Mouse (Mus musculus): ENCODE results near the gene Csf2rb2.
"Not testable (repeated sequence)": the region's sequence is repeated elsewhere in the genome, so short reads cannot be mapped to it uniquely, and the experiment has no call there.

Csf2rb2 gene

DNA sequence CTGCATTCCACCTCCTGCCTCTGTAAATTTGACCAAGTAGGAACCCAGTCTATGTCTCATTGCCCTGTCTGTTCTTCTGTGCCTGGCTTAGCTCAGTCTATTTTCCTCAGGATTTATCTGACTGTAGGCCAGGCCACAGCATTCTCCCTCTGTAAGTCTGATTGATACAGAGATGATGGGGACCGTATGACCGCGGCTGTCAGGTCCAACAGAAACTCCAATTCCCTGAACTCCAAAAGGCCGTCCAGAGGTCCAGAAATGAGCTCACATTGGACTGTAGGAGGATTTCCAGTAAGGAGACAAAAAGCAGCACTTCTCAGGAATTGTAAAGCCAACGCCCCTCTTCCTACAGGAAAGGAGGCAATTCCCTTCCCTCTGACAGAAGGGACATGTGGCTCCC is 8.1 kb upstream of the Csf2rb2 start:
- not testable (repeated sequence) for DNase-seq

DNA sequence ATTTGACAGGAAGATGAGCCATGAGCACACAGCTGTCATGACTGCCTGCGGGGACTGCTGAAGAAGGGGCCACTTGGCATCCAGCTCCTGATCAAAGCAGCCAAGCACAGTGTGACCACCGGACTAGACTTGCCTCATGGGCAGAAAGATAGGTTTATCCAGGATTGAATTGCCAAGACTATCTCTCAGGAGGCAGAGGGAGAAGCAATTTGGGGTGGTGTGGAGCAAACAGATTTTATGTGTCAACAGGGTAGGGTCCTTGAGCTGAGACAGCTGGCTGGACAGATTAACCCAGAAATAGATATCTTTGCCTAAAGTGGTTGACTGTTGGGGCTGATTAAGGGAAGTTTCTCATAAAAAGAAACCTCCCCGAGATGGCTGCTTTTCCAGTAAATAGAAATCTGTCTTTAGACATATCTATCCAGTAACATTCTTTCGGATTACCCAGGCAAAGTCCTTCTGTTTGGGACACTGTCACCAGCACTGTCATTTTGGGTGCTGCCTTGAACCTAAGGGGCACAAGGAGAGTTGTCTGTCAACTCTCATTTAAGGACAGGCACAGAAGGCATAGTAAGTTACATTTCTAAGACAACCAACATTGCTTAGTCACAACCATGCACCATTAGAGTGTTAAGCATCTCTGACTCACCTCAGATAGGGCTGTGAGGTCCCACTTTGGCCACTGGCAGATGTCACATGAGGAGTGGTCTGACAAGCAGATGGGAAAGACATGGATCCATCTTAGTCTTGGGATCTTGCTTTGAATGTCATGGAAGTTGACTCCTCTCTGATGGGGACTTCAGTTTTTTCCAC is 7.1 kb upstream of the Csf2rb2 start:
- not testable (repeated sequence) for DNase-seq

DNA sequence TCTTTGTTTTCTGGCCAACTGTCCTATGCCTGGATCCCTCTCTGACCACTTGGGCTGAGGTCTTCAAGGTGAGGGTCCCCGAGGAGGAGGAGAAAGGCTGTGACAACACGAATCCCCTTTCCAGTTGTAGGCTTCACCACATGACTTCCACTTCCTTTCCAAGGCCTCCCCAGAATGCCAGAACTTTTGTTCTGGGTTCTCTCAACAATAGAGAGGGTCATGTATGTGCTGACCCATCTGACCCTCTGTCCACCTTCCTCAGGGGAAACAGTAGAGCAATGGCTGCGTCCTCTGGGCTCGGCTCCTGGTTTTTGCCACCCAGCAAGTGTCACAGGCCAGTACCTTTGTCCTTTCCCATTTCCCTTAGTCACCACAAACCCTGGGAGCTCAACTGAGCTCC is 5.5 kb upstream of the Csf2rb2 start:
- DNase-seq: no peak

DNA sequence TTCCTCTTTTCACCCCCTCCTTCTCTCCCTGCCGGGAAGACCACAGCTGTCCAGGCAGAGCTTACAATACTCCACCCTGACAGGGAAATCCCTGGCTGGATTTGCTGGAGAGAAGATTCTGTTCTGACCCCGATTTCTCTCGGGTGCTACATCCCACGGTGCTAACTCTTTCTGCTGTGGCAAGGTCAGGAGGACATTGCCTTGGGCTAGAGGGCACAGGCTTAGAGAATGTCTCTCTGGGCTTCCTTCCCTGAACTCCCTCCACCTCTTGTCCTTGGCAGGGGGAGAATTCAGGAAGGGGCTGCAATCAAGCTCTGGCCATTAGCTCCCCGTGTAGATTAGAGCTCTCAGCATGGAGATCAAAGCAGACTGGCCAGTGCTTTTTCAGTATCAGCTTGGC is 4.3 kb upstream of the Csf2rb2 start:
- no peak for DNase-seq

- DNase-seq: no peak
Measured at GRCm38 (mm10) chr15:78303665-78304233, 1.8 kb downstream of the Csf2rb2 start.

DNA sequence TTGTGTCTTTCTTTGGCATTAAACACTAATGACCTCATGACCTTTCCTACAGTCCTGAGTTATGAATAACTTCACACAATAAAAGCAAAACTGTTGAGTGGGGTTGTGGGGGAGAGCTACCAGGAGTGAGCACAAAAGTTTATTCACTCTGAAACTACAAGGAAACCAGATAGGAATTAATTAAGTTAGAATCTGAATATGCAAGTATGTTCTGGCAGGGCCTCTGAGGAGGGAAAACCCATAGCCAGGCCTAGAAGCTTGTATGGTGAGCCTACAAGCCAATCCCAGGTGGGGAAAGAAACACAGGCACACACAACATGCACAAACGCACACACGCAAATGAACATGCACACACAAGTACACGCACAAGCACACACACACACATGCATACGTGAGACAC is 2.8 kb downstream of the Csf2rb2 start:
- DNase-seq: no peak

DNA sequence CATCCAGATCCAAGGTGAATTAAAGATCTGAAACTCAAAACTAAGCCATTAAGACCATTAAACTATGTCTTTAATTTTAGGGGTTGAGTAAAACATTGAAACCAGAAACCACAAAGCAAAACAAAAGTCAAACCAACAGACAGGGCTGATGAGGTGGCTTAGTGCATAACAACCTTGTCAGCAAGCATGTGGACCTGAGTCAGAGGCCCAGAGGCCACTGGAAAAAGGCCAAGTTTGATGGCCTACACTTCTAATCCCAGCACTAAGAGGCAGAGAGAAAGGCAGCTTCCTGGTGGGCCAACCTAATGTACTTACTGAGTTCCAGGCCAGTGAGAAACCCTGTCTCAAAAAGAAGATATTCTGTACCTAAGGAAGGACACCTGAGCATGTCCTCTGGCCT is 4.7 kb downstream of the Csf2rb2 start:
- no peak for DNase-seq

DNA sequence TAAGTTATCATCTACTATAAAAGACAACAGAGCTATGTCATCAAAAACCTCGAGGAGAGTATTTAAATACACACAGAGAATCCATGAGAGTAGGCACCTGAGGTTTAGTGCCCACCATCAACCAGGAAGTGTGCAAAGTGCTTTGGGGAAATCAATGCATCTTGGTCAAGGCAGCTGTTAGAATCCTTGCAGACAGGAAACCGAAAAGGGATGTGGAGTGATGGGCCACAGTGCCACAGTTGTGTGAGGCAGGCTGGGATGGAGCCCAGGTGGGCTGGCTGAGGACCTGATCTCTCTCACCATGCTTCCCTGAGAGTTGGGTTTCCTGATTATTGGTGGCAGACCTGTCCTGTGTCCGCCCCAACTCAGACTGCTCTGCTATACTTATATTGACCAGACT is 5.9 kb downstream of the Csf2rb2 start:
- DNase-seq: no peak

GRCm38 (mm10) chr15:78298558-78298957 is 7.0 kb downstream of the Csf2rb2 start:
- no peak for DNase-seq

DNA sequence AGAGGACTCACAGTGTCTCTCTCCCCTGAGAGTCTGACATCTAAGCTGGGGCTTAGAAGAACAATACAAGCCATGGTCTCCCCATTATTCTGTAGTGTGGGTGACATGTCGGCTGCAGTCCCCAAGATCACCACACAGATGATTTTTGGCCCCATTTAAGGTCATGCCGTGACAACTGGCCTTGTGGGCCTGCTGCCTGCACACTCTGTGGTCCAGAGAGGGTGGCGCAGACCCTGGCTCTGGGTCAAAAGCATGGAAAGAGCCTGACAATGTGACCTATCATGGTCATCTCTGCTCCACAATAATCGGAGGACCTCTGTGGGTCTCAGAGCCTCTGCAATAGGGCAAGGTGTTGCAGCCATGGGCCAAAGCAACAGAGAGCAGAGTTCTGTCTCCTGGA is 11.8 kb downstream of the Csf2rb2 start:
- DNase-seq: no peak

DNA sequence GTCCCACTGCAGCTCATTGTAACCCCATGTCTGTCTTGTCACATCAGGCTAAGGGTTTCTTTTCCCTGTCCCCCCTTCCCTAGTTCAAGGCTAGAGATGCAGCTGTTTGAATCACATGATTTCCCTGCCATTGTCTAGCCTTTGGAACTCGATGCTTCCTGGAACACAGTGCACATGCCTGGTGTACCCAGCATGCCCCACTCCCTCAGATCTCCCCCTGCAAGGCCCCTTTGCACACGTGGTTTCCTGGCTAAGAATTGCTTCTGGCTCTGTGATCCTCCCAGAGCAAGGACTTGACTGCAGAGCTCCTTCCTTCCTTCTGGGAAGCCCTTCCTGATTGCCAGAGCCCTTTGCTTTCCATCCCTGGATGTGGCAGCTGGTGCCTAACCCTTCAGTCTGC is 12.3 kb downstream of the Csf2rb2 start:
- not testable (repeated sequence) for DNase-seq

GRCm38 (mm10) chr15:78289775-78290174 is 15.7 kb downstream of the Csf2rb2 start:
- DNase-seq: not testable (repeated sequence)

DNA sequence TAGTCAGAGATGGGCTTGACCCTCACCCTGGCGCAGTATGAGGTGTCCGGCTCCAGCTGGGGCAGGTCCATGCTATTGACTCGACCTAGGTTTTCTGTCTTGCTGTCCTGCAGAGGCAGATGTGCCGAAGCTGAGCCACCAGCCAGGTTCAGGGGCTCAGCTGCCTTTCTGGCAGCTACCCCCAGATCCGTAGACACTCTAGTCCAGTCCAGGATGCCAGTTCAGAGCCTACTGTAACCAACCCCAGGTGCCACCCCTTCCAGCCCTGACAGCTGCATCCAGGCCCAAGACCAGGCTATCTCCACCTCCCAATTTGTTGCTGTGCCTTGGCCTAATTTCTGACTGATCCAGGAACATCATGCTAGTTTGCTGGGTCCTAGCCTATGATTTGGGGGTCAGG is 17.6 kb downstream of the Csf2rb2 start:
- DNase-seq: no peak

DNA sequence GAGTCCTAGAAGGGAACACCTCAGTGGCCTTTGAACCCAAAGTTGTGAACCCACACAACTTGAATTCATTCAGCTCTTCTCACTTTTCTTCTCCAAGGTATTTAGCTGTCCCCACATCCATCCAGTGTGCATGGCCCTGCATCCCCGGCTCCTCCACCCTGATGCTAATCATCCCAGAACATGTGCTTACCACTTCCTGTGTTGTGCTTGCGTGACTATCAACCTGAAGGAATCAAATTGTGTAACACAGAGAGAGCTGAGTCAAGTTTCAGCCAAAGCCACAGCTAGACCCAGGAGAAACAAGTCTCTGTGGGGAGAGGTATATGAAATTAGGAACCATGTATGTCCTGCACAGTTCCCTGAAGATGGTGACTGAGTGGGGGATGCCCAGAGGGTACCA is 27.2 kb downstream of the Csf2rb2 start:
- no peak for DNase-seq

GRCm38 (mm10) chr15:78271208-78271607 is 34.3 kb downstream of the Csf2rb2 start:
- no peak for DNase-seq

DNA sequence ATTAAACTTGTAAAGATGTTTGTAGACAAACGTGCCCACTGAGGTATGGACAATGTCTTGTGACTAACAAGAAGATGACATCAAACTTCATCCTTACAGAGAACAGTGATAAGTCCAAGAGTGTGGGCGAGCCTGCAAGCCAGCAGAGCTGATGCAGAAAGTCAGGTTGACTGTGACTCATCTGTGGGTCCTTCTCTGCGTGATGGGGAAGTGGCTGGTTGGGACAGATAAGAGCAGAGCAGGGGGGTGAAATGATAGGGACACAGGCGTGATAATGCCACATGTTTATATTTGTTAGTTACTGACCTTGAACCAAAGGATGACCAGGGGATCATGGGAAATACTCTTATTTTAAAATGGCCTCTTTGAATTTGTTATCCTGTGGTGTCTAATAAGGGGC is 37.7 kb downstream of the Csf2rb2 start:
- no peak for DNase-seq

DNA sequence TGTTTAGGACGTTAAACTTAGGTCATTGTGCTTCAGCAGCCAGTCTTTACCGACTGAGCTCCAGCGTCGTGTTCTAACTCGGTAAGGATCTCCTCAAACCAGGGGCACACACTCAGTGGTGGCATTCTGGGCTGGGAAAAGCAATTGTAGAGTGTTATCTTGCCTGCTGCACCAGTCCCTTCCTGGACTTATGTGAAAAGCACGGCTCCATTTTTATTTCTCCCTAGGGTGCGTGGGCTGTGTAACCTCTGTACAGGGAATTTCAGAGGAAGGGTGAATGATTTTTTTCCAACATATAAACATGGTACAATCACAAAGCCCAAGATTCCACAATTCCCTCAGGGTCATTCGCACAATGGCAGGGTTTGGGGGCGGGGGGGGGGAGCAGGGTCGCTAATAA is 38.1 kb downstream of the Csf2rb2 start:
- no peak for DNase-seq

- DNase-seq: no peak
Measured at GRCm38 (mm10) chr15:78263286-78263685, 42.2 kb downstream of the Csf2rb2 start.

- DNase-seq: no peak
Measured at GRCm38 (mm10) chr15:78260668-78261333, 44.7 kb downstream of the Csf2rb2 start.

DNA sequence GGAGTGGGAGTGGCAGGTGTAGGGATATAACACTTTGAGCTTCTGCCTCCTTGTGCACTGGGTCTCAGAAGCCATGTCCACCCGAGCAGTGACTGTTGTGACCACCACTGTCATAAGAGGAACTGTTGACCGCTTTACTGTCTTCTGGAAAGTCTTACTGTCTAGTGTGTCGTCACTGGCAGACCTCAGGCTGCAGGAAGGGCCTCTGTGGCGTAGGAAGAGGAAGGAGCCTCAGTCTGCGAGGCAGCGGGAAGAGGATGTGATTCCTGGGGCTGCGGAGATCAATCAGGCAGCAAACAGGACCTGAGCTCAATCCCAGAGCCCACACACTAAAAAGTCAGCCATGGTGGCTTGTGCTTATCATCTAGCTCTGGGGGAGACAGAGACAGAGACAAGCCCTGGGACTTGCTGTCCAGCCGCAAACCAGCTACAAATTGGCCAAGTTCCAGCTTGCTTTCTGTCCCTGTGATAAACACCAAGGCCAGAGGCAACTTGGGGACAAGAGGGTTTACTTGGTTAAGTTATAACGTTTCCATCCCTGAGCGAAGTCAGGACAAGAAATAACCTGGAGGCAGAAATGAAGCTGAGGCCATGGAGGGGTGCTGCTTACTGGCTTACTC is 47.2 kb downstream of the Csf2rb2 start:
- DNase-seq: peak; percentile 80

GRCm38 (mm10) chr15:78257326-78258050 is 48.0 kb downstream of the Csf2rb2 start:
- peak; percentile 64 for DNase-seq

GRCm38 (mm10) chr15:78256602-78257259 is 48.8 kb downstream of the Csf2rb2 start:
- DNase-seq: not testable (repeated sequence)
